Comparison of ENCODE assay signal across 8 mouse cellular contexts in the genomic region with DNA sequence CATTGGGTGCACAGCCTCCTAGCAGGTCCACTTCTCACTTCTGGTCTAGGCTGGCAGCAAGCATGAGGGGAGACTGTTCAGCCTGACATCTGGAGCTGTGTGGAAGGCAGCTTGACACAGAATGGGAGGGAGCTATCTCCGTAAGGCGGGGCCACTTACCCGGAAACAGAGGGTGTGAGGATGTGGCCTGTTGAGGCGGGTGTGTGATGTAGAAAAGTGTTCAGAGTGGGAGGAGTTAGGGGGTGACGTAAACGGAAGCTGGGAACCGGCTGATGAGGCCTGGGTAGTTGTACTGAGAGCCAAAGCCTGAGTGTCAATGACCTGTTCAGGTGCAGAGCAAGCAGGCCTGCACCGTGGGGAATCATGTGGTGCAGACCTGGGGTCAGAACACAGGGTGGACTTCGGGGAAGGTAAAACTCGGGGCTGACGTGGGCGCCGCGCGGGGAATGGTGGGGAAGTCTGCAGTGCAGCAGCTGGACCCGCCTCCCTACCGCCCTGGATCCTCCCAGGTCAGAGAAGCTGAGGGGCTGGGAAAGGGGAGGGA. TPM values are rescaled to one million over a fixed set of nuclear protein-coding genes. Genes with fewer than 3 reads are reported as not detected.
DNase-seq lines count a peak whose midpoint lies in the region; ATAC-seq lines count a peak whose summit lies in the region.
"Not testable (repeated sequence)": the region's sequence is repeated elsewhere in the genome, so short reads cannot be mapped to it uniquely, and the experiment has no call there.

Zfp983 (plus strand) TSS at position 261 of the 544 bp plus-strand sequence.

- peak within 1 kb of the TSS; percentile 66; the same call in 1 of the 2 replicates for H3K27ac ChIP-seq in lung, embryonic 16.5 days (ENCODE audit: low read length)

- H3K4me1 ChIP-seq in lung, embryonic 16.5 days (replicated peaks; ENCODE audit: control insufficient read depth, insufficient read depth, low read length): not testable (repeated sequence)

- H3K27me3 ChIP-seq in lung, embryonic 16.5 days (ENCODE audit: control insufficient read depth, insufficient read depth, low read depth, low read length): not testable (repeated sequence)

- WGBS in lung, embryonic 16.5 days: 0% methylated on average over 17 of the region's 17 CpGs

- not testable (repeated sequence) for H3K9me3 ChIP-seq in lung, embryonic 16.5 days (ENCODE audit: control insufficient read depth, low read length)

- DNase-seq in MEL-GATA-1-ER (ENCODE audit: extremely low read depth, low read depth): peak; percentile 87
- peak; percentile 41 for DNase-seq in cerebellum, adult 8-10 months
- peak; percentile 79 for DNase-seq in forelimb bud, embryonic 11.5 days (ENCODE audit: low read depth, low spot score)
- DNase-seq in layer of hippocampus, adult 9-10 months (ENCODE audit: low spot score): peak; percentile 53
- DNase-seq in ovary, postnatal 10 days (ENCODE audit: low spot score): peak; percentile 32
- DNase-seq in thymus, postnatal 10 days (ENCODE audit: low spot score in 2 of 2): peak; percentile 79 to 84

- not testable (repeated sequence) for H3K36me3 ChIP-seq in lung, embryonic 16.5 days (ENCODE audit: control insufficient read depth, insufficient read depth, low read length)

- peak; percentile 96 to 98 for ATAC-seq in hematopoietic stem cell, adult 5-6 weeks (replicated peaks in 1 of 2; ENCODE audit: insufficient read depth in 1 of 2, low FRiP score in 2 of 2, low TSS enrichment in 1 of 2, low read depth in 1 of 2, poor library complexity in 2 of 2, severe bottlenecking in 2 of 2)
- peak; percentile 99 for ATAC-seq in lung, embryonic 16.5 days (ENCODE audit: low read depth)

- H3K4me3 ChIP-seq in lung, embryonic 16.5 days (ENCODE audit: low read length): peak within 1 kb of the TSS; percentile 55

- H3K9ac ChIP-seq in lung, embryonic 16.5 days (ENCODE audit: low read length): peak within 1 kb of the TSS; percentile 62

- peak within 1 kb of the TSS; percentile 55 for H3K4me2 ChIP-seq in lung, embryonic 16.5 days (ENCODE audit: low read depth, low read length)

RNA-seq across cellular contexts. Expression of gene Zfp983, which starts in this region (rescaled TPM):
- 3.9 TPM in 2 replicates for total RNA-seq in hematopoietic stem cell, adult 5-6 weeks (2017)
- polyA plus RNA-seq in lung, embryonic 16.5 days (2015; fragmentation: Nextera tagmentation; extraction: Ambion mirVana): 3.3 and 3.8 TPM in 2 replicates

Comparison
In these comparisons a context has a peak if more than half of its experiments do, and no peak if none do; other contexts are left out.
1. Peak in every context shown above with its lines: DNase-seq, ATAC-seq, H3K4me3 ChIP-seq and H3K27ac ChIP-seq.
2. DNase-seq: peak in every context shown above with its lines; median percentile 87 in MEL-GATA-1-ER; 82 in thymus, postnatal 10 days; 79 in forelimb bud, embryonic 11.5 days; 53 in layer of hippocampus, adult 9-10 months; 41 in cerebellum, adult 8-10 months; 32 in ovary, postnatal 10 days.